Mouse (Mus musculus) midbrain, embryonic 12.5 days (tissue): Measurements from ENCODE around the gene Cacnb2. TPM values are rescaled to one million over a fixed set of nuclear protein-coding genes. Genes with fewer than 3 reads are reported as not detected.

Experiments used
- ATAC-seq: fragments of 200-750 bp; cut with Nextera tagmentation; 2 replicates; pipeline ENCODE4 v1.8.0; 2017; ENCODE audit warnings: low read depth, moderate TSS enrichment, moderate library complexity; ENCODE audit not compliant: low FRiP score
- H3K27ac ChIP-seq: fragments of 300-500 bp; sonication (generic); replicated peaks from 2 replicates; pipeline ENCODE4 v1.5.1; 2016; ENCODE audit warnings: mild to moderate bottlenecking
- H3K27me3 ChIP-seq: fragments of 300-500 bp; sonication (generic); 2 replicates; pipeline ENCODE4 v1.6.1; 2016; ENCODE audit warnings: mild to moderate bottlenecking
- H3K36me3 ChIP-seq: fragments of 300-500 bp; sonication (generic); 2 replicates; pipeline ENCODE4 v1.6.1; 2016
- H3K4me1 ChIP-seq: fragments of 300-500 bp; sonication (generic); 2 replicates; pipeline ENCODE4 v1.6.1; 2016
- H3K4me2 ChIP-seq: fragments of 300-500 bp; sonication (generic); replicated peaks from 2 replicates; pipeline ENCODE4 v1.6.1; 2016; ENCODE audit warnings: mild to moderate bottlenecking, moderate library complexity
- H3K4me3 ChIP-seq: fragments of 300-500 bp; sonication (generic); 2 replicates; pipeline ENCODE4 v1.5.1; 2016; ENCODE audit warnings: mild to moderate bottlenecking
- H3K9ac ChIP-seq: fragments of 300-500 bp; sonication (generic); replicated peaks from 2 replicates; pipeline ENCODE4 v1.6.1; 2016; ENCODE audit warnings: mild to moderate bottlenecking, moderate library complexity
- H3K9me3 ChIP-seq: fragments of 300-500 bp; sonication (generic); 2 replicates; pipeline ENCODE4 v1.6.1; 2016; ENCODE audit warnings: mild to moderate bottlenecking
- WGBS: fragments of 180-500 bp; shearing (Covaris S2); methylation state at CpG from one replicate; pipeline ENCODE4 v1.1.7; 2016; 5-methylcytosine and 5-hydroxymethylcytosine counted together
- polyA plus RNA-seq: library from polyadenylated mRNA; unstranded; fragments of >200 nt; fragmentation: Nextera tagmentation; extraction: Ambion mirVana; gene quantifications from 2 replicates; pipeline ENCODE4 v1.2.1, GENCODE M21; 2016

Gene Cacnb2
- polyA plus RNA-seq, 1 experiment from 2014 or later = 2.7 TPM

DNA sequence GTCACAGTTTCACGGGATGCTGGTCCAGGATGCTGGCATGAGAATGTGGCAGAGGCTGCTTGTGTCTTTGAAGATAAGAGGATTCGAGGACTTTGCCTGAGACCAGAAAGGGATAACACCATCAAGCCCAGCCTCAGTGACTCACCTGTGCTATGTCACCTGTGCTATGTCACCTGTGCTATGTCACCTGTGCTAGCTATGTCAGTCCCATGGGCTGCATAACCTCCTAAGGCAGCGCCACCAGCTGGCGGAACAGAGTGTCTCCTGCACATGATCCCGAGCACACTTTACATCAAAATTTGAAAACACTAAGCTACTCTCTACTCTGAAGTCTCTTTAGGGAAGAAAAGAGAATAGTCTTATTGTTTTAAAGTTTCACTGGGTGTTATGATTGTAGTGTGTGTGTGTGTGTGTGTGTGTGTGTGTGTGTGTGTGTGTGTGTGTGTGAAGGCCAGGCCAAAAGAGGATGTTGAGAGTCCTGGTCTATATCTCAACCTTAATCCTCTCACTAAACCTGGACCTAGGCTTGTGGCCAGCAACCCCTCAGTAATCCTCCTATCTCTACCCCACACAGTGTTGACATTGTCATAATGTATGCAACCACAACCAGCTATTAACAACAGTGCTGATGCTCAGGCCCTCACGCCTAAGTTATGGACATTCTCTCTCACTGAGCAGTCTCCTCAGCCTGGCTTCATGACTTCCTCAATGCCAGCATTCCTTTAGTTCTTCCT, 17.4 kb downstream of the Cacnb2 start:
- Histone ChIP-seq H3K36me3 (no peaks in the 10 kb centered on the region), H3K4me1 (no peaks in the 10 kb centered on the region), H3K9ac (no peak overlapping the region), H3K4me3 (no peak overlapping the region), H3K27me3 (no peaks in the 10 kb centered on the region), H3K9me3 (no peaks in the 10 kb centered on the region), H3K27ac (no peak overlapping the region), H3K4me2 (no peak overlapping the region)
- WGBS = 86% methylated on average over 6 of the region's 6 CpGs
- no peak for ATAC-seq

DNA sequence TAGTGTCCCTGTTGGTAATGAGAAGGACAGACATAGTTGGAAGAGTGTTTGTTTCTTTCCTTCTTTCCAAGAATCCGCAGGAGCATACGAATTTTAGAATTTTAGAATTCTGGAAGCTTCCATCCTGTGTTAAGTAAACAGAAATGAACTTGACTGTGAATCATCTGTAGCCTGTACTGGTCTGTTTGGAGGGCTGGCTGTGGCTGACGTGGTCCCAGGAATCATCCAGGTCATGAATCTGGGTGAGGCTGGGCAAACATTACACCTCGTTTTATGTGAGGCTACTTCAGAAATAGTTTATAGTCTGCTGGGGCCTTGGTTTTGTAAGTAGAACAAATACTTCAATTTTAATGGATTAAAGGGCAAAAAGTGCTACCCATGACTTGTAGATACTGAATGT, 18.0 kb downstream of the Cacnb2 start:
- no peaks in the 10 kb centered on the region for H3K27me3 ChIP-seq
- H3K9ac ChIP-seq = no peak overlapping the region
- no peak for ATAC-seq
- H3K9me3 ChIP-seq = no peaks in the 10 kb centered on the region
- H3K4me3 ChIP-seq = no peak overlapping the region
- H3K4me1 ChIP-seq = no peaks in the 10 kb centered on the region
- no peaks in the 10 kb centered on the region for H3K36me3 ChIP-seq
- WGBS = 83% methylated on average over 4 of the region's 4 CpGs
- H3K27ac ChIP-seq = no peak overlapping the region
- H3K4me2 ChIP-seq = no peak overlapping the region

DNA sequence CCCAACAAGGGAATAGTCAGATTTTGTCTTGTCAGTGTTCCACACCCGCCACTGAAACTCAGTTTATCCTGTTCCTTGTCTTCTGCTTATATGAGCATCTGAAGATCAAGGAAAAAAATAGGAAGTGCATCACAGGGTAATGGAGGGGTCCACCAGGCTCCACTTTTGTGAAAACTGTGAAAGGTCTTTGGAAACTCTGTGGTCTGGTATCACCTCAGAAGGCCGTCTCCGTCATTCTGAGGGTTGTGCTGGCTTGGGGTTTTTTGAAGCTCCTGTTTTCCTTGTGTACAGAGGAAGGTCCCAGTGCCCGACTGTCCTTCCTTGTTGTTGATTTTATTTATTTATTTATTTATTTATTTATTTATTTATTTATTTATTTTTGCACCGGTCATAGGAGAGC, 20.9 kb downstream of the Cacnb2 start:
- Histone ChIP-seq H3K9me3 (no peaks in the 10 kb centered on the region), H3K27ac (no peak overlapping the region), H3K9ac (no peak overlapping the region), H3K4me3 (no peak overlapping the region), H3K4me2 (no peak overlapping the region), H3K36me3 (no peaks in the 10 kb centered on the region), H3K27me3 (no peaks in the 10 kb centered on the region), H3K4me1 (no peaks in the 10 kb centered on the region)
- 90% methylated on average over 5 of the region's 5 CpGs for WGBS
- ATAC-seq = no peak

DNA sequence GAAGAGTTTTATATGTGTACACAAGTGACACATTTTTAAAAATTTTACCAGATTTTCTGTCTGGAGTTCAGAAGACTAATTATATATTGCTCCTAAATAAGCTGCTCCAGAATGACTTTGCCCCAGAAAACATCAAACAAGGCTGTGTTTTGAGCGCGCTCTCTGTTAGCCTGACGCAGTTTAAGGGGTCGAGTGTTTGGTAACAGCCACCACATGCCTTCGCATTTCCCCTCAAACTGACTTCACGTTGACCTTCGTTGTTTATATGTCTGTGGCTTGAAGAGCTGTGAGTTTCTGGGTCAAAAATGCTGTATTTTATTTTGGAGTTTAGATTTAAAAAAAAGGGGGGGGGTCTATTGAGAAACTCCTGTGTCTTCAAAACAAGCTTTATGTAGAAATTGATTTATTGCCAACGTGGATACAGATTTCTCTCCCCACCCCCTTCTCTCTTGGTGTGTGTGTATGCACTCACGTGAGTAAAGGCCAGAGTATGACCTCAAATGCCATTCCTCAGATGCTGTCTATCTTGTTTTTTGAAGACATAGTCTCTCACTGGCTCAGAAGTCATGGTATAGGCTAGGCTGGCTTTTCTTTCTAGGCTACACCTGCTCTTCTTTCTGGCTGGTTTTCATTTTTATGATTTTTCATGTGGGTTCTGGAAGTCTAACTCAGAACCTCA, 27.1 kb downstream of the Cacnb2 start:
- no peak for ATAC-seq
- no peak overlapping the region for H3K9ac ChIP-seq
- H3K36me3 ChIP-seq = no peaks in the 10 kb centered on the region
- H3K9me3 ChIP-seq = no peaks in the 10 kb centered on the region
- H3K27me3 ChIP-seq = no peaks in the 10 kb centered on the region
- no peak overlapping the region for H3K27ac ChIP-seq
- WGBS = 86% methylated on average over 9 of the region's 9 CpGs
- no peak overlapping the region for H3K4me3 ChIP-seq
- no peak overlapping the region for H3K4me2 ChIP-seq
- H3K4me1 ChIP-seq = no peaks in the 10 kb centered on the region

DNA sequence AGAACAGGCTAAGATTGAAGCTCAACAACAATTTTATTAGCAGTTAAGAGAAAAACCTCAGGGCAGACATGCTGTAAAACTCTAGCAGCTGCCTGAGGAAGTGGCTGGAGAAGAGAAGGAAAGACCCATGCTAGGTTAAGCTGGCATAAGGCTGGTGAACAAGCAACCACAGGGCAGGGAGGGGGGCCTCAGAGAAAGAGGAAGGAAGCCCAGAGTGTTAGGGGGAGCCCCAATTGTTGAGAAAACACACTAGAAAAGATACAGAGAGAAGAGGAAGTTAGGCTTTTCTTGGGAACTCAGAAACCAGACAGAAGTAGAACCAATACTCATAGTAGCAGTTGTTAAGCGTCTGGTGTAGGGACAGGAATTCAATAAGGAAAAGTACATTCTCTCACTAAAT, 28.7 kb downstream of the Cacnb2 start:
- H3K27ac ChIP-seq = no peak overlapping the region
- no peaks in the 10 kb centered on the region for H3K9me3 ChIP-seq
- no peaks in the 10 kb centered on the region for H3K36me3 ChIP-seq
- H3K4me3 ChIP-seq = no peak overlapping the region
- H3K9ac ChIP-seq = no peak overlapping the region
- no peak for ATAC-seq
- no peaks in the 10 kb centered on the region for H3K27me3 ChIP-seq
- H3K4me1 ChIP-seq = no peaks in the 10 kb centered on the region
- no peak overlapping the region for H3K4me2 ChIP-seq
- WGBS = 92% methylated on average over 1 of the region's 1 CpGs

DNA sequence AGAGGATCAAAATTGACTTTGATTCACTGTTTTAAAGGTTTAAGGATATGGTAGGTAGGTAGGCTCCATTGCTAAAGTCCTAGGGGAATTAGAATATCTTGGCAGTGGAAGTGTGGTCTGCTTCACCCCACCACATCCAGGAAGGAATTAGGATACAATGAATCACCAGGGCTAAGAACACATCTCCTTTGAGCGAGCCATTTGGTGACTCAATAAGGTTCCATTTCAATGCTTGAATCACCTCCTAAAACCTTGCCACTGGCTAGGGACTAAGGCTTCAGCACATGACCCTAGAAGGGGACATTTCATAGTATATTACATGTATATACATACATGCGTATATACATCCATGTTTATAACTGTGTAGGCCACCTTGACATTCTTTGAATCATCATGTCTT, 30.3 kb downstream of the Cacnb2 start:
- Histone ChIP-seq H3K27ac (no peak overlapping the region), H3K4me1 (no peaks in the 10 kb centered on the region), H3K4me2 (no peak overlapping the region), H3K36me3 (no peaks in the 10 kb centered on the region), H3K9ac (no peak overlapping the region), H3K4me3 (no peak overlapping the region), H3K27me3 (no peaks in the 10 kb centered on the region), H3K9me3 (no peaks in the 10 kb centered on the region)
- ATAC-seq = no peak
- WGBS = 90% methylated on average over 2 of the region's 2 CpGs

DNA sequence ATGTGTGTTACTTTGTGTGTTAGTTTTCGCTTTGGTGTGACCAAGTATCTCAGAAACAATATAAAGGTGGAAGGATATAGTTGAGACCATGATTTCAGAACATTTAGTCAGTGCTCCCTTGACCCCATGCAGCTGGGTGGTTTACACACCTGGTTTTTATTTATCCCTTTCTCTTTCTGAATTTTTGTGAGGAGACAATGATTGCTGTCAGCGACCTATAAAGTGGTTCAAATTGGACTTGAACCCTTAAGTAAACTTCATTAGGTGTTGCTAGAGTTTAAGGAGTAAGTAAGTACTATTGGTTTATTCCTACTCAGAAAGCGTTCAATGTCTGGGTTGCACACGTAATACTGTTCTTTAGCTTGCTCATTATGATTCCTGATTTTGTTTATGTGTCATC, 36.4 kb downstream of the Cacnb2 start:
- Histone ChIP-seq H3K9me3 (no peaks in the 10 kb centered on the region), H3K27me3 (no peaks in the 10 kb centered on the region), H3K4me1 (no peaks in the 10 kb centered on the region), H3K36me3 (no peaks in the 10 kb centered on the region), H3K4me2 (no peak overlapping the region), H3K4me3 (no peak overlapping the region), H3K27ac (no peak overlapping the region), H3K9ac (no peak overlapping the region)
- whole genome bisulfite sequencing = 90% methylated on average over 4 of the region's 4 CpGs
- no peak for ATAC-seq

DNA sequence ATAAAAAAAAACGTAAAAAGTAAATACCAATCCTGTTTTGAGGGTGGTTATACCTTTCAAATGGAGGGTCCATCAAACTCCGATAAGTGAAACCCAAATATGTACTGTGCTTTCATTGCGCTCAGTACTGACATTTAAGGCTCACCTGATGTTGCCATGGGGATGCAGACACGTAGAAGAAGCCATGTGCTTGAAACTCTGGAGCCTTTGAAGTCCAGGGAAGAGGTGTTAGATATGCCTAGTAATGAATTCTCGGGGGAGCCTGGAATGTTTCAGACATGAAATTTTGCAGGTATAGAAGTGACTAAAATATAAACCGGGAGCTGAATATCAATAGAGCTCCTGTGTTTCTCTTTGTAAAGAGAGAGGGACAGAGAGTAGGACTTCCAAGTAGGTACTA, 37.0 kb downstream of the Cacnb2 start:
- no peaks in the 10 kb centered on the region for H3K27me3 ChIP-seq
- no peak overlapping the region for H3K4me2 ChIP-seq
- H3K27ac ChIP-seq = no peak overlapping the region
- H3K9ac ChIP-seq = no peak overlapping the region
- no peak for ATAC-seq
- no peaks in the 10 kb centered on the region for H3K9me3 ChIP-seq
- no peaks in the 10 kb centered on the region for H3K36me3 ChIP-seq
- no peak overlapping the region for H3K4me3 ChIP-seq
- no peaks in the 10 kb centered on the region for H3K4me1 ChIP-seq
- 89% methylated on average over 6 of the region's 6 CpGs for WGBS

DNA sequence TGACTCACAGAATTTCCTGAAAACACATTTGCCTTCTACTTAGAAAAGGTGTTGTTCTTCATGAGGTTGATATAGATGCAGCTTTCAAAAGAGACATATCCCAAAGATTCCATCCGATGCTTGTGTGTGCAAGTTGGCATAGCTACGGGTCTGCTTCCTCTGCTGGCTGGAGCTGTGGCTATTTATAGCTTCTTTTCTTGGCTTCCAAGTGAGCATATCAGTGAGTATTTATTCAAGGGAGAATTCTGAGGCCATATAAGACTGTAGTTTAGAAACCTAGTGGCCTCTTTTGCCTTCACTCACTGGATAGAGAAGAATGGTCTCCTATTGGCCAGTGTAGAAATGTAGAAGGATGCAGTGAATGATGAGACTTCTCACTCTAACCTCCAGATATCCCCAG, 38.2 kb downstream of the Cacnb2 start:
- no peaks in the 10 kb centered on the region for H3K36me3 ChIP-seq
- H3K4me1 ChIP-seq = no peaks in the 10 kb centered on the region
- no peak overlapping the region for H3K4me2 ChIP-seq
- no peak for ATAC-seq
- H3K27ac ChIP-seq = no peak overlapping the region
- no peak overlapping the region for H3K9ac ChIP-seq
- H3K27me3 ChIP-seq = no peaks in the 10 kb centered on the region
- H3K4me3 ChIP-seq = no peak overlapping the region
- no peaks in the 10 kb centered on the region for H3K9me3 ChIP-seq
- 84% methylated on average over 2 of the region's 2 CpGs for WGBS

DNA sequence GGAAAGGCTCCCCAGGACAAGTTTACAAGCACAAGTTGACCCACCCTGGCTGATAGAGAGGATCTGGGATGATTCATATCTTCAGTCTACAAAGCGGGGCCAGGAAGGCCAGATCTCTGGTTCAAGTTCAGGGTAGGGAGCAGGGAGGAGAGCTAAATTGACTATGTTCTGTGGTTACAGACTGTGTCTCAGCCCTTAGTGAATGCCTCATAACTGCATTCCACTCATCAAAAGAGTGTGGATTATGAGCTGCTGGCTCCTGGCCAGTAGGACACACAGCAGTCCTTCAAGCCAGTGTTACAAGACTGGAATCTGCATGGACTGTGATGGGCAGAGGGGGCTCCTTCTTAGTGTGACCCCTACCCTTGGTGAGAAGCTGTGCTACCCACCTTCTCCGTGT, 48.4 kb downstream of the Cacnb2 start:
- Histone ChIP-seq H3K27ac (no peak overlapping the region), H3K9me3 (no peaks in the 10 kb centered on the region)
- no peak for ATAC-seq

DNA sequence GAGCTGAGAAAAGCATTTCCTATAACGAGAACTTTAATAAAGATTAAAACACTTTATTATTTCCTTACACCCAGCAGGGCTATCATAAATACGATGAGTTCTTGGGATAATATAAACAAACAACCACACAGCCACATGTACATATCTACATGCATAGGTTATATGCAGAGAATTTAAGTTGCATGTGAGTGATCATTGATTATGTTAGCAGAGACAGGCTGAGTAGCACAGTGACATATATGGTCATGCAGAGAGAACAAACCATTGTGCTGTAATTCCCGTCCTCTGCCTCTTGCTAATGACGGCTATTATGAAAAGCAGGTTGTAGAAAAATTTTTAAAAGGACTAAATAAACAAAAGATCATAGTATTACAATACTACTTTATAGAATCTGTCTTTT, 53.8 kb downstream of the Cacnb2 start:
- H3K4me1 ChIP-seq = no peaks in the 10 kb centered on the region
- no peak overlapping the region for H3K27ac ChIP-seq
- 62% methylated on average over 4 of the region's 4 CpGs for WGBS

More for the DNA sequence above, 48.4 kb downstream of the Cacnb2 start:
- H3K36me3 ChIP-seq = no peaks in the 10 kb centered on the region
- no peak overlapping the region for H3K4me3 ChIP-seq
- no peak overlapping the region for H3K9ac ChIP-seq
- no peaks in the 10 kb centered on the region for H3K4me1 ChIP-seq
- no peak overlapping the region for H3K4me2 ChIP-seq
- 81% methylated on average over 2 of the region's 2 CpGs for WGBS
- H3K27me3 ChIP-seq = no peaks in the 10 kb centered on the region

DNA sequence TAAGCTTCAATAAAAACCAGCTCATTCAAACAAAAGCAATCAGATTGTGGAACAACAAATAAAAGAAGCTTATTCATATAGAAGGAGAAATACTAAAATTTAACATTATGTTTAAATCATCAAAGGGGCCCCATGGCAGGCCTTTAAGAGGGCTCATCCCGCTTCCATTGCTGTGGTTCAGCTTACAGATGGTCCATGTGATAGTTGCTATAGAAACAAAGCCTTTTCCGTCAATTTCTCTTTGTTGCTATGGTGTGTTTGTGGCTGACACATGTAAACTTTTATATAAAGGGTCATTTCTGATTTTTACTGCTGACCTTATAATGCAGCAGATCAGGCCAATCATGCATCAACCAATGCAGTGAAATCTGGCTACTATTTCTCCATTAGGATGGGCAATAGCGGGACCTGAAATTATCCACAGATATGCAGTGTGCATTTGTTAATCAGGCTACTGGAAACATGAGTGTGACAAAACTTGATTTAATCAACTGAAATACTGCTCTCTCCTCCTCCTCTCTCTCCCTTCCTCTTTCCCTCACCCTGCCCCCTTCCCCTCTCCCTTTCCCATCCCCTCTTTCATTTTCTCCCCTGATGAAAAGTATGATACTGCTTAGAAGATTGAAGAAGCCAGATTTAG, 54.4 kb downstream of the Cacnb2 start:
- WGBS = 44% methylated on average over 3 of the region's 3 CpGs
- peak; percentile 74 for ATAC-seq
- Histone ChIP-seq H3K9me3 (no peaks in the 10 kb centered on the region), H3K4me2 (no peak overlapping the region), H3K27me3 (no peaks in the 10 kb centered on the region), H3K36me3 (no peaks in the 10 kb centered on the region), H3K9ac (no peak overlapping the region), H3K4me1 (no peaks in the 10 kb centered on the region), H3K4me3 (no peak overlapping the region), H3K27ac (no peak overlapping the region)

More for the DNA sequence above, 53.8 kb downstream of the Cacnb2 start:
- no peak overlapping the region for H3K4me2 ChIP-seq
- no peaks in the 10 kb centered on the region for H3K9me3 ChIP-seq
- H3K36me3 ChIP-seq = no peaks in the 10 kb centered on the region
- no peaks in the 10 kb centered on the region for H3K27me3 ChIP-seq
- no peak for ATAC-seq
- no peak overlapping the region for H3K9ac ChIP-seq
- H3K4me3 ChIP-seq = no peak overlapping the region
